Mouse (Mus musculus) mature B cell (primary cell): ENCODE measurements around the gene Bub3.

Experiments used
- in situ Hi-C: fragments of 300-500 bp; cut with MboI; formaldehyde crosslinking; loops from 2 replicates; pipeline ENCODE4 v1.14.3; 2019

Gene Bub3

DNA sequence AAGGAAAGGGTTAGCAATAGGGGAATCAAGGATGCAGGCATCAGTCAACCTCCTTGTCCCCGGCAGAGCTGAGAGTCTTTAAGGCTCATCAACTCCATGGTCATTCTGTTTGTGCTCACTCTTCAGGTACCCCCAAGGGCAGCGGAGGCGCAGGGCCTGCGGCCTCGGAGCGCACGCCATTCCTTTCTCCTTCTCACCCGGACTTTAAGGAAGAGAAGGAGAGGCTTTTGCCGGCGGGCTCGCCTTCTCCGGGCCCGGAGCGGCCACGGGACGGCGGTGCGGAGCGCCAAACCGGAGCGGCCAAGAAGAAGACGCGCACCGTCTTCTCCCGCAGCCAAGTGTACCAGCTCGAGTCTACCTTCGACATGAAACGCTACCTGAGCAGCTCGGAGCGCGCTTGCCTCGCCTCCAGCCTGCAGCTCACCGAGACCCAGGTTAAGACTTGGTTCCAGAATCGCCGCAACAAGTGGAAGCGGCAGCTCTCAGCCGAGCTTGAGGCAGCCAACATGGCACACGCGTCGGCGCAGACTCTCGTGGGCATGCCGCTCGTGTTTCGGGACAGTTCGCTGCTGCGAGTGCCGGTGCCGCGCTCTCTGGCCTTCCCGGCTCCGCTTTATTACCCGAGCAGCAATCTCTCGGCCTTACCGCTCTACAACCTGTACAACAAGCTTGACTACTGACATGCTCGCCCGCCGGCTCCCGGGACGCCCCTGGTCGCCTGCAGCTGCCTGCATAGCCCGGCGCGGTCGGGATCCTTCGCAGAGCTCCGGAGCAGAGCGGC lies 4.5 kb upstream of the Bub3 start:
- in situ Hi-C loops = loop anchor here (25.0 kb wide), 2 partner anchors 1007 to 1043 kb away; partner anchors contain the start of gene Ate1

- in situ Hi-C loops = loop anchor here (25.0 kb wide), 2 partner anchors 1006 to 1044 kb away; partner anchors contain the start of gene Ate1
Measured at GRCm38 (mm10) chr7:131556116-131556515, 3.9 kb upstream of the Bub3 start.

GRCm38 (mm10) chr7:131556541-131557271 lies 3.3 kb upstream of the Bub3 start:
- in situ Hi-C loops = loop anchor here (25.0 kb wide), 2 partner anchors 1006 to 1044 kb away; partner anchors contain the start of gene Ate1

DNA sequence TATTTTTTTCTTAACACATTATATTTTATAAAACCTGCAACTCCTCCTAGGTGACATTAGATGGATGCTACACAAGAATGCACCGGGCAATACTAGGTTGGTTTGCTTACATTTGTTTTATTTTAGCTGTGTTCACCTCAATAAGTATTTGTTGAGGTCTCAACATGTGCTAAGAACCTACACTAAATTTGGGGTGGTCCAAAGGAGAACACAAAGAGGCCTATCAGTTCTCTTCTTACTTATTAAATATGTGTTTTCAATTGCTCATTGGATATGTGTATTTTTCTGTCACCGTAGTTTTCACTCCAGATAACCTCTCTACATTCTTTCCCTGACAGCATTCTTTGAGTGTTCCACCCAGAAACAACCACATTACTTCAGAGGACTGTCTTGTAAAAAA lies 2.3 kb upstream of the Bub3 start:
- in situ Hi-C loops = loop anchor here (25.0 kb wide), 2 partner anchors 1005 to 1045 kb away; partner anchors contain the start of gene Ate1

GRCm38 (mm10) chr7:131560697-131561042 lies 648 bp downstream of the Bub3 start:
- in situ Hi-C loops = loop anchor here (25.0 kb wide), 2 partner anchors 1002 to 1048 kb away; partner anchors contain the start of gene Ate1

DNA sequence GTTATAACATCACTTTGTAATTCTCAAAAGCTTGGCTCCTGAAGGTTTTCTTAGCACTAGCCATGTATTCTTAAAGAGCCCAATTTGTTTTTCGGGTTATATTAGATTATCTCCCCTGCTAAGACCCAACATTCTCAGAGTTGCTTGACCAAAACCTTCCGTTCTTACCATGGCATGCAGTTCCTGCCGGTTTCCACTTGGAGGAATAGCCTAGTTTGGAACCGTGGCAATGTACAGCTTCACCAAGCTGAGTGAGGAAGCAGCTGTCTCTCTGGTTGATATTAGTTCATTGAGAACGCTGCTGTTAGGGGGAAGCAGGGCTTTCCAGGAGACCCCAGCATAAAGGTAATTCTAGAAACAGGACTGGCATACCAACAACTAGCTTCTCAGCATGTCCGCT lies 15.2 kb downstream of the Bub3 start:
- in situ Hi-C loops = no loop called here

GRCm38 (mm10) chr7:131582178-131582577 lies 22.2 kb downstream of the Bub3 start:
- in situ Hi-C loops = no loop called here

- in situ Hi-C loops = no loop called here
Measured at GRCm38 (mm10) chr7:131585551-131585950, 25.5 kb downstream of the Bub3 start.

DNA sequence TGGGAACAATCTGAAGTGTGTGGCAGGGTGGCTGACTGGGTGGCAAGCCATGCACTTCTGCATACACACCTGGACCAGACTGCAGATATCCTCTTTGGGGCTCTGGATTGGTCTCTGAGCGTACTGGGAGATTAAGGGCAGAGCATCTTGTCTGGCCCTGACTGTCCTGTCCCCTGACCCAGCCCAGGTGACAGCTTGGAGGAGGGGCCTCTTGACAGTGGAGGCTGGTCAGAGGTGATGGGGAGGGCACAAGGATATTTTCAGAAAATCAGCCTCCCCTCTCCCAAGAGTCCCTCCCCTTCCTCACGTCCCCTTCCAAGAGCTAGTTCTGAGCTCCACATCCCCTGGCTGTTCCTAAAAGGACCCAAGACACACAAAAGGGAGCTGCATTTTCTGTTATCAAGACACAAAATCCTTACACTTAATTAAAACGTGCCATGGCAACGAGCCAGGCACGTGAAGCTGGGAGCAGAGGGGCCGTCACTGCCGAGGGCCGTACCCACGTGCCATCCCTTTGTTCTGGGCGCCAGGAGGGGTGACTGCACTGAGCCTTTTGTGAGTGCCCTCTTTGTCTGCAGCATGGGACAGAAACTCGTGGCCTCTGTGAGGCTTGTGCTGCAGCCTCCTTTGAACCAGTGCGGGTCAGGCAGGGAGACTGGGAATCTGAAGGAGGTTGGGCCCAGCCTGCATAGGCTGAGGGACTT lies 37.9 kb downstream of the Bub3 start:
- in situ Hi-C loops = no loop called here

- in situ Hi-C loops = no loop called here
Measured at GRCm38 (mm10) chr7:131598483-131598824, 38.4 kb downstream of the Bub3 start.

DNA sequence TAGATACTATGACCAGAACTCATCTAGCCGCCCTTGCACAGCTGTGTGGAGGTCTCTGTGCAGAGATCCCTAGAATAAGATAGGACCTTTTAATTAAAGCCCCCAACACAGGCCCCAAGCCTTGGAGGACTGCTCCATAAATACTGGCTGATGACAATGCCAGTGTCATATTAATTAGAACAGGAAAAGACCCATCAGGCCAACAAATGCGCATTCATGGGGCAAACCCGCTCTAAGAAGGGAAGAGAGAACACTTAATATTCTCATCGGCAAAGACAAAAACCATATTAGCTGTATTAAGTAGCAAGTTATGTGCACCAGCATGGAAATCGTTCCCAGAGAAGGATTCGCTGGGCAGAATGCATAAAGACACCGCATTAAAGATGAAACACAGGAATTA lies 42.1 kb downstream of the Bub3 start:
- in situ Hi-C loops = no loop called here

DNA sequence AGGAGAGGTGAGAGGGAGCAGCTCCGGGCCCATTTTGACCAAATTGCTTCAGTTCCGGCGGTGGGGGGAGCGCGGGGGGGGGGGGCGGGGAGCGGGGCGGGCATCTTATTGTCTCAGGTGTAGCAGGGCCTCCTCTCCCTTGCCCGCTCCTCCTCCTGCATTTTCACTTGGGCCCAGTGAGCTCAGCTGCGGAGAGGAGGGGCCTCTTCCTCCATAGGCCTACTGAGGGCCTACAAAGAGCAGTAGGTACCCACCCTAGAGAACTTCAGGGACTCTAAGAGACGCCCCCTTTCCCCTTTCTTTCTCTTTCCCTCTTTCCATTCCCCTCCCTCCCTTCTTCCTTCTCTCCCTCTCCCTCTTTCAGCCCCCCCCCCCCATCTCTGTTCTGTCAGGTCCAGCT lies 43.2 kb downstream of the Bub3 start:
- in situ Hi-C loops = no loop called here

GRCm38 (mm10) chr7:131604946-131605345 lies 44.9 kb downstream of the Bub3 start:
- in situ Hi-C loops = no loop called here

- in situ Hi-C loops = no loop called here
Measured at GRCm38 (mm10) chr7:131605481-131605880, 45.5 kb downstream of the Bub3 start.

GRCm38 (mm10) chr7:131608049-131608448 lies 48.0 kb downstream of the Bub3 start:
- in situ Hi-C loops = no loop called here

DNA sequence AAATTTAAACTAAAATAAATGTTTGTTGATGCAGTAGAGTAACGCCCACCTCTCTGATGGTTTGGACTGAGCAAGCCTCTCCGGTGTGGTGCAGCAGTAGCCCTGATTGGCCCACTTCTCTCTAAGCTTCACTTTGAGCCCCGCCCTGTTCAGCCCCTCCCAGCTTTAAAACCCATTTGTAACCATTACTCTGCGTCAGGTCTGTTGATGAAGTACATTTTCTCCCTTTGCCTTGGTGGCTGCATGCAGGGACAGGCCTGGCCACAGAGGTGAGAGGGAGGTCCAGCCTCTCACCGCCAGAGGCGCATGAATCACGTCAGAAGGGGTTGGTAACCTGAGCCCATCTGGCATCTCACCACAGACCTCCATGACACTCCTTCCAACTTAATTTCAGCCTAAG lies 49.7 kb downstream of the Bub3 start:
- in situ Hi-C loops = no loop called here
